In genomic region chr1:120341172-120341675, GRCm38 (mm10) we compare ENCODE assay signal across 9 mouse cellular contexts. TPM values are rescaled to one million over a fixed set of nuclear protein-coding genes. Genes with fewer than 3 reads are reported as not detected.
DNase-seq lines count a peak whose midpoint lies in the region; ATAC-seq and TF ChIP-seq lines count a peak whose summit lies in the region.
"Had no signal": no experiment of that assay in that cellular context is flagged by ENCODE, and none has a peak within 500 bp of the region (broad histone marks: within the 10 kb centered on the region; RNA-seq: fewer than 3 reads in every experiment).

No protein-coding gene starts in this region.

- no peaks in the 10 kb centered on the region for H3K36me3 ChIP-seq in heart, embryonic 11.5 days (ENCODE audit: control insufficient read depth, insufficient read depth, low read length)
- H3K36me3 ChIP-seq in ES-E14 (ENCODE audit: control insufficient read depth, insufficient read depth, low read length, poor library complexity, severe bottlenecking) = no peaks in the 10 kb centered on the region
- H3K36me3 ChIP-seq in forebrain, embryonic 13.5 days (ENCODE audit: poor library complexity, severe bottlenecking) = no peaks in the 10 kb centered on the region
- no peaks in the 10 kb centered on the region for H3K36me3 ChIP-seq in limb, embryonic 15.5 days

- H3K4me1 ChIP-seq in heart, embryonic 11.5 days (ENCODE audit: control insufficient read depth, insufficient read depth, low read length) = peaks cover 4% of the 10 kb centered on the region; the same call in 1 of the 2 replicates
- H3K4me1 ChIP-seq in ES-E14 (ENCODE audit: control insufficient read depth in 2 of 2, insufficient read depth in 2 of 2, low read length in 2 of 2, poor library complexity in 1 of 2) = no peaks in the 10 kb centered on the region
- H3K4me1 ChIP-seq in forebrain, embryonic 13.5 days = peaks cover 33% of the 10 kb centered on the region
- H3K4me1 ChIP-seq in limb, embryonic 15.5 days = peaks cover 26% of the 10 kb centered on the region

- DNase-seq in heart, postnatal 14 days = no peak
- no peak for DNase-seq in ES-E14 (ENCODE audit: low read depth, low spot score)
- DNase-seq in right cerebral cortex, postnatal 14 days = no peak
- DNase-seq in left cerebral cortex, postnatal 4 days = no peak
- no peak for DNase-seq in urinary bladder, adult 18-20 months (ENCODE audit: low spot score in 2 of 2)
- DNase-seq: kidney, adult 9 months had no signal

- peak overlapping the region; percentile 43 for H3K4me3 ChIP-seq in heart, embryonic 11.5 days (ENCODE audit: low read depth, low read length)
- H3K4me3 ChIP-seq in ES-E14 (ENCODE audit: insufficient read depth in 1 of 2, low read depth in 1 of 2, low read length in 2 of 2, poor library complexity in 1 of 2, severe bottlenecking in 1 of 2) = peak overlapping the region; percentile 63 to 67; a peak in 3 of 4 replicates
- peak overlapping the region; percentile 42 for H3K4me3 ChIP-seq in forebrain, embryonic 13.5 days
- peak overlapping the region; percentile 28 for H3K4me3 ChIP-seq in limb, embryonic 15.5 days

- no peak overlapping the region for H3K9ac ChIP-seq in heart, embryonic 11.5 days (ENCODE audit: low read depth, low read length)
- H3K9ac ChIP-seq in ES-E14 (ENCODE audit: insufficient read depth, low read depth, low read length, poor library complexity, severe bottlenecking) = no peak overlapping the region
- H3K9ac ChIP-seq in forebrain, embryonic 13.5 days = 0 out of 2 replicates have a peak overlapping the region, but pooled peaks have one; percentile 18
- no peak overlapping the region for H3K9ac ChIP-seq in limb, embryonic 15.5 days

- ATAC-seq in heart, embryonic 11.5 days (replicated peaks; ENCODE audit: insufficient number of reproducible peaks, low FRiP score, low TSS enrichment) = no peak
- ATAC-seq in forebrain, embryonic 13.5 days = no peak; the same call in 1 of the 2 replicates
- ATAC-seq in limb, embryonic 15.5 days (ENCODE audit: insufficient number of reproducible peaks, low FRiP score, low TSS enrichment, low read depth) = no peak

- in situ Hi-C loops in ES-E14 (cut with MboI; ENCODE audit: low sequenced_read_pairs in 2 of 2, unreplicated experiment in 2 of 2) = loop anchor here in 1 of 2 experiments (5.0 kb wide), 1 partner anchor 256 kb away; no protein-coding TSS in a partner anchor

- peak overlapping the region; percentile 76 for H3K4me2 ChIP-seq in heart, embryonic 11.5 days
- peak overlapping the region; percentile 72 for H3K4me2 ChIP-seq in forebrain, embryonic 13.5 days
- peak overlapping the region; percentile 46 for H3K4me2 ChIP-seq in limb, embryonic 15.5 days

- intact Hi-C loops in heart, postnatal 14 days (cut with DNase I) = no loop called here
- intact Hi-C loops in left cerebral cortex, postnatal 4 days (cut with DNase I) = no loop called here

- no peaks in the 10 kb centered on the region for H3K9me3 ChIP-seq in heart, embryonic 11.5 days (replicated peaks; ENCODE audit: control insufficient read depth, low read length)
- H3K9me3 ChIP-seq in ES-E14 (ENCODE audit: control insufficient read depth, insufficient read depth, low read depth, low read length) = no peaks in the 10 kb centered on the region
- H3K9me3 ChIP-seq in forebrain, embryonic 13.5 days (replicated peaks) = no peaks in the 10 kb centered on the region
- no peaks in the 10 kb centered on the region for H3K9me3 ChIP-seq in limb, embryonic 15.5 days

- H3K27ac ChIP-seq in heart, embryonic 11.5 days (ENCODE audit: low read depth, low read length) = no peak overlapping the region
- H3K27ac ChIP-seq in ES-E14 (ENCODE audit: insufficient read depth, low read depth, low read length, poor library complexity, severe bottlenecking) = no peak overlapping the region
- no peak overlapping the region for H3K27ac ChIP-seq in forebrain, embryonic 13.5 days
- H3K27ac ChIP-seq in limb, embryonic 15.5 days = no peak overlapping the region

- 0% methylated on average over 41 of the region's 41 CpGs for WGBS in heart, embryonic 11.5 days (ENCODE audit: insufficient replicate concordance)
- 1% methylated on average over 41 of the region's 41 CpGs for WGBS in forebrain, embryonic 13.5 days
- WGBS in limb, embryonic 15.5 days = under 1% methylated on average over 41 of the region's 41 CpGs

- H3K27me3 ChIP-seq in heart, embryonic 11.5 days (ENCODE audit: control insufficient read depth, insufficient read depth, low read length) = peaks cover 77% of the 10 kb centered on the region
- peaks cover 91% of the 10 kb centered on the region for H3K27me3 ChIP-seq in forebrain, embryonic 13.5 days
- H3K27me3 ChIP-seq in limb, embryonic 15.5 days = peaks cover 94% of the 10 kb centered on the region

TF ChIP-seq in ES-E14, 5 proteins besides CTCF, POLR2A, EP300 and RAD21:
- TF ChIP-seq ZC3H11A (IDR thresholded peaks at IDR 0.05; ENCODE audit: borderline replicate concordance, low read depth, low read length) (no peak), HCFC1 (IDR thresholded peaks at IDR 0.05; ENCODE audit: borderline replicate concordance, insufficient read depth, low read length) (no peak), ZNF384 (IDR thresholded peaks at IDR 0.05; ENCODE audit: low read depth, low read length) (no peak), MAFK (IDR thresholded peaks at IDR 0.05; ENCODE audit: insufficient read depth, low read depth, low read length) (no peak), CHD2 (IDR thresholded peaks at IDR 0.05; ENCODE audit: low read depth, low read length) (no peak)

RNA-seq across cellular contexts. Expression of gene C1ql2, which starts 0.8 kb away (rescaled TPM):
- polyA plus RNA-seq in heart, embryonic 11.5 days (2014; fragmentation: Nextera tagmentation; extraction: Ambion mirVana) = not detected in 2 replicates
- not detected for total RNA-seq in heart, postnatal 14 days (2021)
- total RNA-seq in ES-E14 (2012; rRNA removed) = 0.49 TPM in 1 of 2 replicates, not detected in the other
- 0.18 and 0.25 TPM in 2 replicates for polyA plus RNA-seq in forebrain, embryonic 13.5 days (2015; fragmentation: Nextera tagmentation; extraction: Ambion mirVana)
- not detected in 2 replicates for polyA plus RNA-seq in limb, embryonic 15.5 days (2015; fragmentation: Nextera tagmentation; extraction: Ambion mirVana)
- total RNA-seq in left cerebral cortex, postnatal 4 days (2021) = 1 to 10 TPM in 1 of 2 experiments, under 1 TPM in 1; 0.50 to 1.3 TPM
